Mouse (Mus musculus) heart, embryonic 10.5 days (tissue): ENCODE results near the gene Utp3. TPM values are rescaled to one million over a fixed set of nuclear protein-coding genes. Genes with fewer than 3 reads are reported as not detected.
A peak's percentile ranks its signal among the peaks of the same experiment; 100 is the strongest.

ENCODE experiments used
- DNase-seq: peaks from one replicate; pipeline ENCODE4 v3.0.0-alpha.2; 2017; ENCODE audit warnings: low spot score
- H3K27ac ChIP-seq: fragments of 300-500 bp; sonication (generic); 2 replicates; pipeline ENCODE4 v1.5.1; 2016; ENCODE audit warnings: mild to moderate bottlenecking
- H3K27me3 ChIP-seq: fragments of 300-500 bp; sonication (generic); 2 replicates; pipeline ENCODE4 v1.6.1; 2016; ENCODE audit warnings: mild to moderate bottlenecking; ENCODE audit not compliant: poor library complexity, insufficient read depth, severe bottlenecking
- H3K36me3 ChIP-seq: fragments of 300-500 bp; sonication (generic); 2 replicates; pipeline ENCODE4 v1.6.1; 2016; ENCODE audit warnings: mild to moderate bottlenecking, moderate library complexity
- H3K4me1 ChIP-seq: fragments of 300-500 bp; sonication (generic); 2 replicates; pipeline ENCODE4 v1.6.1; 2016; ENCODE audit warnings: mild to moderate bottlenecking
- H3K4me3 ChIP-seq: fragments of 300-500 bp; sonication (generic); 2 replicates; pipeline ENCODE4 v1.5.1; 2016; ENCODE audit warnings: mild to moderate bottlenecking, moderate library complexity
- H3K9me3 ChIP-seq: fragments of 300-500 bp; sonication (generic); 2 replicates; pipeline ENCODE4 v1.6.1; 2016; ENCODE audit warnings: mild to moderate bottlenecking, moderate library complexity
- WGBS: fragments of 180-500 bp; shearing (Covaris S2); methylation state at CpG from one replicate; pipeline ENCODE4 v1.1.7; 2016; 5-methylcytosine and 5-hydroxymethylcytosine counted together
- polyA plus RNA-seq: library from polyadenylated mRNA; unstranded; fragments of >200 nt; fragmentation: Nextera tagmentation; extraction: Ambion mirVana; gene quantifications from 2 replicates; pipeline ENCODE4 v1.2.1, GENCODE M21; 2016

The Utp3 gene
- polyA plus RNA-seq, 1 experiment from 2014 or later, result 70.3 TPM

DNA sequence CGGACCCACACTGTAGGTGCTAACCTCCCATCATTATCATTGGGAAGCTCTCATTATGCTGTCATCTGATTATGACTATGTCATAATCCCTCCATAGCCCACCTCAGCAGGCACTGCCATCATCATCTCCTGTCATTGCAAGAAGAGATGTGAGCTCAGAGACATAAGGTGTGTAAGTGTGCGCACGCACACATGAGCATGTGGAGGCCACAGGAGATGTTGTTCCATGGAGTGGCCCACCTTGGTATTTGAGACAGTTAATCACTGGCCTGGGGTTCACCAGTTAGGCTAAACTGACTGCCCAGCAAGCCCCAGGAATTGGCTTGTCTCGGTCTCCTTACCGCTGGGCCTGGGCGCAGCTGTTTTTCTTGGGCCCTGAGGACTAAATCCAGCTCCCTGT is 27.1 kb downstream of the Utp3 start:
- Histone ChIP-seq H3K9me3 (no peaks in the 10 kb centered on the region), H3K36me3 (no peaks in the 10 kb centered on the region), H3K4me1 (peaks cover 12% of the 10 kb centered on the region), H3K27ac (no peak overlapping the region), H3K4me3 (no peak overlapping the region), H3K27me3 (no peaks in the 10 kb centered on the region)
- WGBS, result 94% methylated on average over 6 of the region's 6 CpGs
- DNase-seq, result no peak

DNA sequence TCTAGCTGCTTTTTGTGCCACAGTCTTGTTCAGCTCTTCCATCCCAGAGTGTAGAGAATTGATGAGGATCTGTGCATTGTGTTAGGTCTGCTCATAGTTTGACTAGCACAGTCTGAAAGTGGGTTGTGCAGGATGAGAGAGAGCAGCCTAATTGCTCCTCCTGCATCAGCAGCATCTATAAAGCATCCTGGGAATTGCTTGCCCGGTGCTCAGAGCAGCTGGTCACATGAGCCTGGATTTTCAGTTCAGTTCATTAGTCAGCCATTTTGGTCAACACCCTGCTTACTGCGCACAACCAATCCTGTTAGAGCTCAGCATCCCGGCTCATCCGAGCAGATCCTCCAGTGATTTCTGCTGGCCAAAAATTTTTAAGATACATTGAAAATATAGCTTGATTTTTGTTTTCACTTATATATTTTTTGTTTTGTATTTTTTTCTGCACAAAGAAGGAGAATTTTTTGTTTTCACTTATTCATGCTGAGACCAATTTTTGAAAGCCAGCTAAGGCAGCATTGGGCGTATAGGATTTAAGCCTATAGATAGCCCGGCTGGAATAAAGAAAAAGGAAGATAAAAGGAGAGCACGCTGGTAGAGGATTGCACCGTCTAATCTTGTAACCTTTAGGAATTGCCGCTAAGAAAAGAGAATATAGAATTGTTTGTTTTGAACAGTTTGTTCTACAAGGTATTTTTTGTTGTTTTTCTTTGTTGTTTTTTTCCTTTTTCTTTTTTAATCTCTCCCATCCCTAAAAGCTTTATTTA is 29.2 kb downstream of the Utp3 start:
- H3K4me3 ChIP-seq, result peak overlapping the region; percentile 19; the same call in 1 of the 2 replicates
- H3K27me3 ChIP-seq, result no peaks in the 10 kb centered on the region
- H3K36me3 ChIP-seq, result no peaks in the 10 kb centered on the region
- H3K27ac ChIP-seq, result no peak overlapping the region
- WGBS, result 71% methylated on average over 9 of the region's 9 CpGs
- peaks cover 28% of the 10 kb centered on the region for H3K4me1 ChIP-seq
- no peaks in the 10 kb centered on the region for H3K9me3 ChIP-seq
- DNase-seq, result no peak

DNA sequence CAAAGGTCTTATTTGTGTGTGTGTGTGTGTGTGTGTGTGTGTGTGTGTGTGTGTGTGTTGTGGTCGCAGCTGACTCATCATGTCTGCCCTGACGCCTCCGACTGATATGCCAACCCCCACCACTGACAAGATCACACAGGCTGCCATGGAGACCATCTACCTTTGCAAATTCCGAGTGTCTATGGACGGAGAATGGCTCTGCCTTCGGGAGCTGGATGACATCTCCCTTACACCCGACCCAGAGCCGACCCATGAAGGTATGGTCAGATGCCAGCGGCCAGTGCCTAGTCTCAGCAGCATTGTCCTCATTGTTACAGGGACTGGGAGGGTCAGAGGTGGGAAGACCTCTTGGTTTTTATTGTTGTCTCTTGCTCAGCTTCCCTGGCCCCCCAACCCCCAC is 29.8 kb downstream of the Utp3 start:
- Histone ChIP-seq H3K4me3 (peak overlapping the region; percentile 19; the same call in 1 of the 2 replicates), H3K36me3 (no peaks in the 10 kb centered on the region), H3K27ac (peak overlapping the region; percentile 53), H3K4me1 (peaks cover 28% of the 10 kb centered on the region), H3K27me3 (no peaks in the 10 kb centered on the region), H3K9me3 (no peaks in the 10 kb centered on the region)
- WGBS, result 37% methylated on average over 9 of the region's 9 CpGs
- DNase-seq, result no peak

DNA sequence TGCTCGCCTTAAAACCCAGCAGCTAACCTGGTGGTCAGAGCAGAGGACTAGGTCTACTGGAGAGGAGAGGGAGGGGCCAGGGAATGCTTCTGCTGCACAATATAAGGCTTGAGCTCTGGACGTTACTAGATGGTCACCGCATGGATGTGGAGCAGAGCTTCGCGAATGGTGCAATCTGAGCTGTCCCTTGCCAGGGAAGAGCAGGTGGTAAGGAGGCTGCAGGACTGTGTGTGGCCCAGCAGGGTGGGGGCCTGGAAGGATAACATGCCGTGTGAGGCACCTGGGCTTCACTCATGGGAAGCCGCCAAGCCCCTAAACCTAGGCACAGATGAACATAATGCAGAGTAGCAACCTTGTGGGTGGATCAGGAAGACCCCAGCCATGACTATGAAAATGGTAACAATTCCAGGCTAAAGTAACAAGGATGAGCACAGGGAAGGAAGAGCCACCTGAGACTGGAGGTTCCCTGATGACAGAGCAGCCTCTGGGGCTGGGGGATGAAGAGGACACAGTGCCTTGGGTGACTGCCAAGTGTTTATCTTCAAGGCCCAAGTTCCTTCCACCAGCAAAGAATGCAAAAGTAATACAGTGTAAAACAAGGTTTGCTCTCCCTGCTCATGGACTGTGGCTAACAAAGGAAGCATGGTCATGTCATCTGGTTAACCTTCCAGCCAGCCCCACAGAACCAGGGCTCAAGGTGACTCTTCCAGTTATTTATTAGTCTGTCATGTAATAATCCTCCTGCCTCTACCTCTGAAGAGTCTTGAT is 32.3 kb downstream of the Utp3 start:
- H3K27ac ChIP-seq, result peak overlapping the region; percentile 81; the same call in 1 of the 2 replicates
- WGBS, result 78% methylated on average over 7 of the region's 7 CpGs
- H3K4me1 ChIP-seq, result peaks cover 28% of the 10 kb centered on the region

DNA sequence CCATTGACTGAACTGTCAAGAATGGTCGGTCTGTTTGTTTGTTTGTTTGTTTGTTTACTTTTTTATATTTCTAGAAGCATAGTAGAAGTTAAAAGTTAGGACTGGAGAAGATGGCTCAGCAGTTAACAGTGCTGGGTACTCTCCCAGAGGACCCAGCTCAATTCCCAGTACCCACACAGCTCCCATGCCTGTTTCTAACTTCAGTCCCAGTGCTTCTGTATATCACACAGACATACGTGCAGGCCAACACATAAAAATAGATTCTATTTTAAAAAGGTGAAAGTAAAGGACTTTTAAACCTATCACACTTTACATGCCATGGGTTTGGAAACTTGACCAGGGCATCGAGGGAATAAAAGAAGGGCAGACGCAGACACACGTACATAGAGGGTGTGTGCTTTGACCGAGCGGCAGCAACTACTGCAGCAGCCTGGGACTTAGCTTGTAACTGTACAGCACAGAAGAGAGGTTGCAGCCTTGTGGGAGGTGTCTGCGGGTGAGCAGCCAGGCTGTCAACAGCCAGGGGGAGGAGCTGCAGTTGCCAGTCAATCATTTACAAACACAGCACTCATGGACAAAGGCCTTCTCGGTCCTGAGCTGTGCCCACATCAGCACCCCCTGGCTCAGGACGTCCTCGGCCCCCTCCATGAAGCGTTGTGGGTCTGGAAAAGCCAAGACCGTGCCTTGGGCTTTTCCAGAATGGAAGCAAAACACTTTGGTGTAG is 33.1 kb downstream of the Utp3 start:
- peak; percentile 88 for DNase-seq
- 25% methylated on average over 13 of the region's 13 CpGs for WGBS
- Histone ChIP-seq H3K9me3 (no peaks in the 10 kb centered on the region), H3K36me3 (no peaks in the 10 kb centered on the region), H3K27me3 (no peaks in the 10 kb centered on the region), H3K4me1 (peaks cover 28% of the 10 kb centered on the region), H3K4me3 (peak overlapping the region; percentile 27; the same call in 1 of the 2 replicates), H3K27ac (peak overlapping the region; percentile 81)

More for the DNA sequence above, 32.3 kb downstream of the Utp3 start:
- Histone ChIP-seq H3K4me3 (no peak overlapping the region), H3K9me3 (no peaks in the 10 kb centered on the region), H3K27me3 (no peaks in the 10 kb centered on the region), H3K36me3 (no peaks in the 10 kb centered on the region)
- no peak for DNase-seq

DNA sequence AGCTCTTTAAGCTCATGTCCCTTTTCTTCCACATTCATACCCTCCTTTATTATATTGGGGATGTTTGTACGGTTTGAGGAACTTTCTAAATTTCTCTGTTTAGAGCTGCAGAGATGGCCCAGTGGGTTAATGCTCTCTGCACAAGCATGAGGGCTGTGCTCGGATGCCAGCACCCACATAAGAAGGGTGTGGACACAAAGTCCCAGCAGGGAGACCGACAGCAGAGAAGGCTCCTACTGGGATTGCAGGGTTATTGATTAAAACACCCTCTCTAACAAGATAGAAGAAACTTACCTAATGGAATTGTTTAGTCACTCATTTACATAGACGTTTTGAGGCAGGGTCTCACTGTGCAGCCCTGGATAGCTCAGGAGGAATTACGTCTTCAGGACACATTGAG is 34.2 kb downstream of the Utp3 start:
- no peaks in the 10 kb centered on the region for H3K27me3 ChIP-seq
- peaks cover 28% of the 10 kb centered on the region for H3K4me1 ChIP-seq
- DNase-seq, result no peak
- H3K9me3 ChIP-seq, result no peaks in the 10 kb centered on the region
- H3K4me3 ChIP-seq, result no peak overlapping the region
- 79% methylated on average over 5 of the region's 5 CpGs for WGBS
- no peaks in the 10 kb centered on the region for H3K36me3 ChIP-seq
- no peak overlapping the region for H3K27ac ChIP-seq

DNA sequence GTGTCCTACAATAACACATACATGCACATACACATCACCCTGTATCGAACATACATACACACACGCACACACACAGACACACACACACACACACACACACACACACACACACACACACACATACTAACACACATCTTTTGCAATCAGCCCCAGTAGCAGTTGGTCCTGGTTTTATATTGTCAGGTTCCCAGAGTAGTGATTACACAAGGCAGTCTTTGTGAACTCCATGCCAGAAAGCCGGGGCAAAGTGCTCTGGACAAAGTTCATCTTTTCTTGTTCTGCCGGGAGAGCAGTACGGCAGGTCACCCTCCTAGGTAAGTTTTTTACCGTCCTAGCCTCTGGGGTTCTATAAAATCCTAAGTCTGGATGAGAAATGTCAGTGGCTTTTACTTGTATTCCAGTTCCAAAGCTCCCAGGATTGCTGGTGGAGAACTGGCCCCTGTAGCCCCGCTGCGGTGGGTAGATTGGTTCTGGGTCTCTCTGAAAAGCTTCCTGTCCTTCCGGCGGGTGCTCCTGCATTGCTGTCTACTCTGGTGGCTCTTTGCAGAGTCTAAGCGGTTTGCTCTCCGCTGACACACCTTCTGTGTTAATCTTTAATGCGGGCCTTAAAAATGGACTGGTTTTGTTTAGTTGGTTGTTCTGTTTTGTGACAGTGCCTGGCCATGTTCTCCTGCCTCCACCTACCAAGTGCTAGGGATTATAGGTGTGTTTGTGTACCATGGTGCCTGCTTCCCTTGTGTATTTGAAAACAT is 39.3 kb downstream of the Utp3 start:
- Histone ChIP-seq H3K4me1 (no peaks in the 10 kb centered on the region), H3K27me3 (no peaks in the 10 kb centered on the region), H3K9me3 (no peaks in the 10 kb centered on the region), H3K4me3 (no peak overlapping the region), H3K36me3 (no peaks in the 10 kb centered on the region), H3K27ac (no peak overlapping the region)
- 87% methylated on average over 13 of the region's 13 CpGs for WGBS
- no peak for DNase-seq

DNA sequence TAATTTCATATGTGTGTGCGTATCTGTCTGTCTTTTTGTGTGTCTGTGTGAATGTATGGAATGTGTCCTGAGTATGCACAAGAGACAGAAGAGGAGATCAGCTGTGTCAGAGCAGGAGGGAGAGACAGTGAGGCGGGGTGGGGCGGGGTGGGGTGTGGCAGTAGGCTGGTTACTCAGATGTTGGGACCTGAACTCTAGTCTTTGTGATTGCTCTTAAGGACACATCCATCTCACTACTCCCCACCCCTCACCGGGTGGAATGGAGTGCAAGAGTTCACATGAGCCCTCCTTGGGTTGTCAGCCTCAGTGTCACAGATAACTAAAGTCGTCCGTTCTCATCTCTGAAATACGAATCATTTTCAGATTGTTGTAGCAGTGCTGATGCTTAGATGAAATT is 39.9 kb downstream of the Utp3 start:
- 88% methylated on average over 7 of the region's 7 CpGs for WGBS
- H3K36me3 ChIP-seq, result no peaks in the 10 kb centered on the region
- H3K4me3 ChIP-seq, result no peak overlapping the region
- no peaks in the 10 kb centered on the region for H3K9me3 ChIP-seq
- H3K27me3 ChIP-seq, result no peaks in the 10 kb centered on the region
- H3K27ac ChIP-seq, result no peak overlapping the region
- no peak for DNase-seq
- H3K4me1 ChIP-seq, result no peaks in the 10 kb centered on the region

DNA sequence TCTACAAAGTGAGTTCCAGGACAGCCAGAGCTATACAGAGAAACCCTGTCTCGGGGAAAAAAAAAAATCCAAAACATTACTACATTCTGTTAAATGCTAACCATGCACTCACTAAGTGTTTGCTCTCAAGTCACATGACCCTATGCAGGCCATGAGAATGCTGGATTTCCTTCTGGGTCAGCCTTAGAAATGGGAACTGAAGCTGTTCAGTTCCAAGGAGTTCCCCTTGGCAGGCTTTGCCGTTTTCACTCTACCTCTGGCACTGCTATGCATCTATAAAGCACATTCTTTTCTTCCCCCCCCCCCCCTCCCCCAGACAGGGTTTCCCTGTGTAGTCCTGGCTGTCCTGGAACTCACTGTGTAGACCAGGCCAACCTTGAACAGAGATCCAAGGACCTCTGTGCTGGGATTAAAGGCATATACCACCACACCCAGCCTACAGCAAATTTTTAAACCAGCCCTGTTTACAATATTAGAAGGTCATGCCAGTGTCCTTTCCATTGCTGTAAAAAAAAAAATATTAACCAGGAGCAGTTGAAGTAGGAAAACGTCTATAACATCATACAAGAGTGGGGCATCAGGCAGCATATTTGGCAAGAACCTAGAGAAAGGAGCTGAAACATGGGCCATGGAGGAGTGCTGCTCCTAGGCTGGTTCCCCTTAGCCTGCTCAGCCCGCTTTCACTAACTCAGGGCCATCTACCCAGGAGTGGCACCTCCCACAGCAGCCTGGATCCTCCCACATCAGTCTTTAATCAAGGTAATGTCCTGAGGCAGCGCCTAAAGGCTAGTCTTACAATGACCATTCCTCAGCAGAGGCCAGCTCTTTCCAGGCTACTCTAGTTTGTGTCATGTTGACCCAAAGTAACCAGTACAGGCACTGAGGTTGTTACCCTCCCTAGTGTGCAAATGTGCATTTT is 41.5 kb downstream of the Utp3 start:
- no peak overlapping the region for H3K27ac ChIP-seq
- no peak for DNase-seq
- H3K4me3 ChIP-seq, result no peak overlapping the region

DNA sequence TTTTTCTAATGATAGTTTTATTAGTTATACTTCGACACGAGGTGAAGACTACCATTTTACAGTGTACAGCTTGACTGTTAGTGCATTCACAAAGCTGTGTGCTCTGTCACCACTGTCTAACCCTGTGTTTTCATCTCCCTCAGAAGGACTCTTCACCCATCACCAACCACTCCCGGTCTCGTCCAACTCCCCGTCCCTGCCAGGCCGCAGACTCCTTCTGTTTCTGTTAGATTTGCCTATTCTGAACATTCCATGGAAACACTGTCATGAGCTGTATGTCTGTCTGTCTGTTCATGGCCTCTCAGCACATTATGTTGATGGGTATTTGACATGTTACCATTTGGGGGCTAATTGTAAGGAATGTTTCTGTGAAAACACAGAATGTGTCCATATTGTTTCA is 44.7 kb downstream of the Utp3 start:
- WGBS, result 72% methylated on average over 6 of the region's 6 CpGs
- Histone ChIP-seq H3K36me3 (no peaks in the 10 kb centered on the region), H3K4me1 (peaks cover 4% of the 10 kb centered on the region; the same call in 1 of the 2 replicates), H3K4me3 (no peak overlapping the region), H3K9me3 (no peaks in the 10 kb centered on the region), H3K27ac (no peak overlapping the region), H3K27me3 (no peaks in the 10 kb centered on the region)
- DNase-seq, result no peak

More for the DNA sequence above, 41.5 kb downstream of the Utp3 start:
- H3K9me3 ChIP-seq, result no peaks in the 10 kb centered on the region
- H3K36me3 ChIP-seq, result no peaks in the 10 kb centered on the region
- peaks cover 4% of the 10 kb centered on the region; the same call in 1 of the 2 replicates for H3K4me1 ChIP-seq
- H3K27me3 ChIP-seq, result no peaks in the 10 kb centered on the region
- 72% methylated on average over 5 of the region's 5 CpGs for WGBS

DNA sequence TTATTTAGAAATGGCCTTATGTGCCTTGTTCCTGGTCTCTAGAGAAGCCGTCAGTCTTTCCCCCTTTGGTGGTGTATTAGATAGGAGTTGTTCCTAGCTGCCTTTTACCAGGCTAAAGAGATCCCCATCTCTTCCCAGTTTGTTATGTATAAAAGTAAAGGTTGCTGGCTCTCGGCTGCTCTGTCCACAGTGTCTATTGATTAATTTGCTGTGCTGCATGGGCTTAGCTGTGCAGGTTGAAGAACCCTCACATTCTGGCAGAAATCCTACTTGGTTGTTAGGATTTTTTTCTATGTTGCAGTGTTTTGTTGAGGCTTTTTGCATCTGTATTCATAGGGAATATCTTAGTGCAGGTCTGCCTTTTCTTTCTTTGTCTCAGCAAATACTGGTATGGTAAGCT is 47.8 kb downstream of the Utp3 start:
- H3K27me3 ChIP-seq, result no peaks in the 10 kb centered on the region
- WGBS, result 81% methylated on average over 2 of the region's 2 CpGs

More for the DNA sequence above, 47.8 kb downstream of the Utp3 start:
- DNase-seq, result no peak
- no peak overlapping the region for H3K27ac ChIP-seq
- H3K4me1 ChIP-seq, result peaks cover 4% of the 10 kb centered on the region; the same call in 1 of the 2 replicates
- no peaks in the 10 kb centered on the region for H3K36me3 ChIP-seq
- H3K9me3 ChIP-seq, result no peaks in the 10 kb centered on the region
- H3K4me3 ChIP-seq, result no peak overlapping the region
